Mouse (Mus musculus) neutrophil, adult 5-6 weeks (primary cell): ENCODE results near the gene Zfyve1. TPM values are rescaled to one million over a fixed set of nuclear protein-coding genes. Genes with fewer than 3 reads are reported as not detected.
A peak's percentile ranks its signal among the peaks of the same experiment; 100 is the strongest.
"Not testable (repeated sequence)": the region's sequence is repeated elsewhere in the genome, so short reads cannot be mapped to it uniquely, and the experiment has no call there.

Experiments
- ATAC-seq: fragments of 151-379, 151-347 bp; 2 replicates; pipeline ENCODE4 v1.8.0; 2017; ENCODE audit warnings: mild to moderate bottlenecking, moderate TSS enrichment; ENCODE audit not compliant: insufficient number of reproducible peaks, poor library complexity, low FRiP score, severe bottlenecking; ENCODE audit errors: extremely low read depth
- total RNA-seq: library from RNA; stranded (forward); fragments of 200-1000 nt; gene quantifications from 2 replicates; pipeline ENCODE4 v1.2.3, GENCODE M21; 2017

Zfyve1 gene
- total RNA-seq: 32.2 and 39.3 TPM in 2 replicates

GRCm38 (mm10) chr12:83597025-83597501 lies at the start of gene Zfyve1:
Zfyve1 (minus strand) TSS chr12:83597222.
- peak; percentile 92 for ATAC-seq

- ATAC-seq: no peak
Observed at GRCm38 (mm10) chr12:83643116-83643515, 46.1 kb upstream of the Zfyve1 start.

DNA sequence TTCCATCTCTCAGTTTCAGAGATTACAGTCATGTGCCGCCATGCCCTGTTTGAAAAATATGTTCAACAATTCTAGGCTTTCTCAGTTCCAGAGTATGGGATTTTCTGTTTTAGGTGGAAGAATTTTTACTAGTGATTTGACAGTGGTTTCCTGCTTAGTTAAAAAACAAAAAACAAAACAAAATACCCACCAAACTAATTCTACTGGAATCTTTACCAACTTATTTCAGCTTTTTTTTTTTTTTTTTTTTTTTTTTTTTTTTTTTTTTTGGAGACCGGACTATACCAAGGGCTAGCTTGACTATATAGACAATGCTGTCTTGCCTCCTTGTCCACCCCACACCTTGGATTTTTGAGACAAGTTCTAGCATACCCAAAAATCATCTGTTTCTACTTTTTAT lies 44.2 kb upstream of the Zfyve1 start:
- ATAC-seq: no peak

DNA sequence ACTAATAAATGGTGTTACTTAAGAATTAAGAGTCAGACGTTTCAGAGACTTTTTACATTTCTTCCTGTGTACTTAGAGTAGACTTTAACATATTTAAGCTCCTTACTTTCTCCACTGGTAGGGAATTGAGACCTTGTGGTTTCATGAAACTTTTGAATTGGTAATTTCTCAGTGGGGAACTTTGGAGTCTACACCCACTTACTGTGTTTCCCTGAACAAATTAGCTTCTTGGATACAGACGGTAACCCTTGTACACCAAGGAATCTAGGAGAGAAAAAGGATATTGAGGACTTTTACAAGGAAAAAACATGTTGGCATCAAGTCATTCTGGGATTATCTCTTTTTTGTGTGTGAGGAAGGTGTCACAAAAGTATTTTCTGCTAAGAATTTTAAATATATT lies 36.8 kb upstream of the Zfyve1 start:
- no peak for ATAC-seq

GRCm38 (mm10) chr12:83632680-83633025 lies 35.6 kb upstream of the Zfyve1 start:
- ATAC-seq: no peak

DNA sequence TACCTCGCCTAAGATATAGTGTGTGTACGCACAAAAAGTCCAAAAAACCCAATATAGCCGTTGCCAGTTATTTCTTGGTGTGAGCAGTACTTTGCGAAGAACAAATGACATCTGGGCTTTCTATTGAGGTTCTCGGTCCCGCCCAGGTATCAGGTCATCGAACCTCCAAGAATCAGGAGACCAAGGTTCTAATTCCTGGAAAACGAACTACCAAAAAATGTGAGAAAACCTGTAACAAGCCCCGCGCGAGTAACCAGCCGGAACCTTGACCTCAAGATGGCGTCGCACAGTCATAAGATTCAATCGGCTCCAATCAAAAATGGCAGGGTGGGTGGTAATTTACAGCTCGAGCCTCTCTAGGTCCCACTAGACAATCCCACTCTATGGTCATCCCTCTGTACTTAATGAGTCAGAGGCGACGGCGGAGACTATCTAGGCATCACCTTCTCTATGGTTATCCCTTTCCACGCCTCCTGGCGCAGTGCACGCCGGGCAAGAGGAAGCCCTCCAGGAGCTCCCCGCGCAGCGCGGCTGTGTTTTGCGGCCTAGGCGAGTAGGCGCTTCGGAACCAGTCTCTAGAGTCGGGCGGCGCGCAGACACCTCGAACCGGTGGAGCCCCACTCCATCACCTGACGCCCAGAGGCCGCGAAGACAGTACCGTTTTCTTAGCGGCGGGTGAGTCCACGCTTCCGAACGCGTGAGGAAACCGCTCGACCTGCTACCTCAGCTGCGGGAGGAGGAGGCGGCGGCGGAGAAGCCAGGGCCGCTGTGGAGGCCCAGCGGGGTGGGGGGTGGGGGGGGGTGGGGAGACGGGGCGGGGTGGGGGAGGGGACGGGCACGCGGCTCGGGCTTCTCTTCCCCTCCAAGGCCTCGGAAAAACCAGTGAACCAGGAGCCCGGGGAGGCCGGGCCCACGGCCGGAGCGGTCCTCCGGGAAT lies 35.0 kb upstream of the Zfyve1 start:
- peak; percentile 100 for ATAC-seq

DNA sequence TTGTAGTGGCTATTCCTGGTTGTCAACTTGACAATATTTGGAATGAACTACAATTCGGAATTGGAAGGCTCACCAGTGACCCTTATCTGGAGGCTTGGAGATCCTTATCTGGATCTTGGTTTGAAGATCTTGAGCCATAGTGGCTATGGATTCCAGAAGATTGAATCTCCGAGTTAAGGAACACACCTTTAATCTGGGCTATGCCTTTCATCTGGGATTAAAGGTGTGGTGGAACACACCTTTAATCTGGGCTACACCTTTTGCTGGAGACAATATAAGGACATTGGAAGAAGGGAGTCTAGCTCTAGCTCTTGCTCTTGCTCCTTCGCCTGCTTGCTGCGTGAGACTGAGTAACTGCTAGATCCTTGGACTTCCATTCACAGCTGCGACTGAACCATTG lies 33.9 kb upstream of the Zfyve1 start, which contains the start of gene Rbm25:
Gene Rbm25, plus strand, starts transcription at position 301 of the 400 bp plus-strand sequence.
- ATAC-seq: not testable (repeated sequence)

DNA sequence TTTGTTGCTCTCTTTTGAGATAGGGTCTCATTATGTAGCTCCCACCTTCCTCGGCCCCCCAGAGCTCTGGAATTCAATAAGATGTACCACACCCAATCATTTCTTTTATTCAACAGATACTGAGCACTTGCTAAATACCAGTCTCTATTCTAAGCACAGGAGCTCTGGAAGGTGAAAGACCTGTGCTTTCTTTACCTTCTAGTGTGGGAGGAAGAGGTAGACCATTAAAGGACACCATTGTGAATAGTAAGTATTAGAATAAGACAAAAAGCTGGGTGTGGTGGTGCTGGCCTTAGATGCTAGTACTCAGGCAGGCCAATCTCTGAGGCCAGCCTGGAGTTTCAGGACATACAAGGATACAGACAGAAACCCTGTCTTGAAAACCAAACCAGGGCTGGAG lies 27.3 kb upstream of the Zfyve1 start:
- no peak for ATAC-seq

DNA sequence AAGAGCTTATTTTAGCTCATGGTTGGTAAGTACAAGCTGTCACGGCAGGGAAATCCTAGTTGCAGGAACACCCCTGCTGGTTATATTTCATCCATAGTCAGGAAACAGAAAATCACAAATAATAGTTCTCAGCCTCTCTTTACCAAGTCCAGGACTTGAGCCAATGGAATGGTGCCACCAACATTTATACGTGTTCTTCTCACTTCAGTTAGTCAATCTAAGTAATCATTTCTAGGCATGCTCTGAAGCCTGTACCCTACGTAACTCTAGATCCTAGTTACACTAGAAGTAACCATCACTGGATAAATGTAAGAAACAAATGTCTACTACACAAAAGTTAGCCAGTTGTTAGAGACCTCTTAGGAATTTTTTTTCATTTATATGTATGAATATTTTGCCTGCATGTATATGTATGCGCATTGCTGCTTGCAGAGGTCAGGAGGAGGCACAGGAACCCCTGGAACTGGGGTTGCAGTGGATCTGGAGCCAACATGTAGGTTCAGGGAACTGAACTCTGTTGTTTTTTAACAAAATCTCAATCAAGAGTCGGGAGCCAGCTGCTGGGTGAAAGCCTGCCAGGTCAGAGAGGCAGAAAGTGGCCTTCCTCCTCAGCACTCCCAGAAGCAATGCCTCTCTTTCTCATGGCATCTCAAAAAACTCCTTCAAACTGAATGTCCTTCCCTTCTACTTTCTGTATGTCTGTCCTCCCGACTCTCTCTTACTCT lies 25.2 kb upstream of the Zfyve1 start:
- ATAC-seq: no peak

GRCm38 (mm10) chr12:83620694-83621093 lies 23.7 kb upstream of the Zfyve1 start:
- 0 out of 2 replicates have a peak, but pooled peaks have one; percentile 16 for ATAC-seq

DNA sequence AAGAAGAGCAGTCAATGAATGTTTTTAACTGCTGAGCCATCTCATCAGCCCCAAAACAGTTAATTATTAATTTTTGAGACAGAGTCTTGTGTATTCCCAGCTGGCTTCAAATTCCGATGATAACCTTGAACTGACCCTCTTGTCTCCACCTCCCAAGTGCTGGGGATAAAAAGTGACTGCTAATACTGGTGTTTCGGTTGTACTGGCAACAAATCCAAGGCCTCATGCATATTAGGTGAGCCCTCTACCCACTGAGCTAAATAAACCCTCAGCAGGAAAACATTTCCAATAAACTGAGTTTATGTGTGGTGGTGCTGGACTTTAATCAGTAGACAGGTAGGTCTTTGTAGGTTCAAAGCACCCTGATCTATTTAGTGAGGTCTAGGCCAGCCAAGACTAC lies 22.0 kb upstream of the Zfyve1 start:
- ATAC-seq: no peak

DNA sequence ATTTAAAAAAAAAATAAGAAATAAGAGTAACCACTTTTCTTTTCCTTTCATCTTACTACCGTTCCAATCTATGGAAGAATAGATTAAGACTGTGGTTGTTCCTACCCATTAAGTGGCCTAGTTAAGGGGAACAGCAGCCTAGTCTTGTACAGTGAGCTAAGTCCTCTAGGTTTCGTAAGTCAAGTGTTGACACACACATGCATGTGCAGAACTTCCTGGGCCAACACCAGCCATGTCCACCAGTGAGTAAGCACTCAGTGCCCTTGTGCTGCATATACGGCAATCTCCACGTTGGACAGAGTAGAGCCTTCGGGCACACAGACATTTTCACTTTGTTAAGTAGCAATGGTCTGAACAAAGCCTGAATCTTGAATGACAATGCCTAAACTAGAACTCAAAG lies 20.2 kb upstream of the Zfyve1 start:
- peak; percentile 69; the same call in 1 of the 2 replicates for ATAC-seq

DNA sequence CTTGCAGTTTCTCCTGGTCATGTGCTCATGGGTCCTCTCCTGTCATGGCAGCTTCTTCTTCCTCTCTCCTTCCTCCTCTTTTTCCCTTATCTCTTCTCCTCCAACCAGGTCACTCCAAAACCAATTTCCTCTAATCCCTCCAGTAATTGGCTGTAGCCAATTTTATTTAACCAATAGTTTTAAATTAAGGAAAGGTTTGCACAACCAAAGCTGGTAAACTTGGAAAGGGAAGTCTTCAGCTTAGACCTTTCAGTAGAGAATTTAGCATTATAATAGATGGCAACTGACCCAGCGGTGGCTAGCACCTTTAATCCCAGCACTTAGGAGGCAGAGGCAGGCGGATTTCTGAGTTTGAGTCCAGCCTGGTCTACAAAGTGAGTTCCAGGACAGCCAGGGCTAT lies 9.4 kb upstream of the Zfyve1 start:
- not testable (repeated sequence) for ATAC-seq

GRCm38 (mm10) chr12:83602285-83602684 lies 5.3 kb upstream of the Zfyve1 start:
- ATAC-seq: no peak

- ATAC-seq: no peak
Observed at GRCm38 (mm10) chr12:83597881-83598280, 859 bp upstream of the Zfyve1 start.

DNA sequence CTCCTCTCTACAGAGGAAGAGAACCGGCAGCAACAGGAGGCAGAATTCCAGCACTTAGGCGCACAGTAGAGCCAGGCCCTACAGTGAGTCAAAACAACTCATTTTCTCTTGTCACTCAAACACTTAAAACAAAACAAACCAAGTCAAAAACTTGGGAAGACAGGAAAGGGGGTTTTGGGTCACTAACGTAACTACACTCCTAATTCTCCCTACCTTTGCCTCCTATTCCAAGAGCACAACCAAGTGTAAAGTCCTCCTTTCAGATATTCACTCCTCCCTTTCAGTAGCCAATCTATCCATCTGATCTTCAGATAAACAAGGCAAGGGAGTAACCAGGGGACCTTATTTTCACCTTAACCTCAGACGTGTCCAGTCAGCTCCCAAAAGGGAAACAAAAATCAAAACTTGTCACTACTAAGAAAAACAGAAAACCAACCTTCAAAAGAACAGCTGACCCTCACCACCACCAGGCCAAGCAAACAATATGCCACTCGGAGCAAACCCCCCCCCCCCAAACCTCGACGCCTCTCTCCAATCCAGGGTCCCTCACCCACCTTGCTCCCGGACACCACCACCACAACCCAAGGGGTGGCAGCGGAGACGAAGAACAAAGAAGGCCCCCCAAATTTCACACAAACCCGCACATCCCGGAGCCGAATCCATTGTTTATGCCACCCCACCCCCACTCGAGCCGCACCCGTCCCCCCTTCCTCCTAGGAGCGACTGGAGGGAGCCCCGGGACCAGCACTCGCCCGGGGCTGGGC lies 649 bp downstream of the Zfyve1 start:
- no peak for ATAC-seq

GRCm38 (mm10) chr12:83594454-83595040 lies 2.5 kb downstream of the Zfyve1 start:
- no peak for ATAC-seq

DNA sequence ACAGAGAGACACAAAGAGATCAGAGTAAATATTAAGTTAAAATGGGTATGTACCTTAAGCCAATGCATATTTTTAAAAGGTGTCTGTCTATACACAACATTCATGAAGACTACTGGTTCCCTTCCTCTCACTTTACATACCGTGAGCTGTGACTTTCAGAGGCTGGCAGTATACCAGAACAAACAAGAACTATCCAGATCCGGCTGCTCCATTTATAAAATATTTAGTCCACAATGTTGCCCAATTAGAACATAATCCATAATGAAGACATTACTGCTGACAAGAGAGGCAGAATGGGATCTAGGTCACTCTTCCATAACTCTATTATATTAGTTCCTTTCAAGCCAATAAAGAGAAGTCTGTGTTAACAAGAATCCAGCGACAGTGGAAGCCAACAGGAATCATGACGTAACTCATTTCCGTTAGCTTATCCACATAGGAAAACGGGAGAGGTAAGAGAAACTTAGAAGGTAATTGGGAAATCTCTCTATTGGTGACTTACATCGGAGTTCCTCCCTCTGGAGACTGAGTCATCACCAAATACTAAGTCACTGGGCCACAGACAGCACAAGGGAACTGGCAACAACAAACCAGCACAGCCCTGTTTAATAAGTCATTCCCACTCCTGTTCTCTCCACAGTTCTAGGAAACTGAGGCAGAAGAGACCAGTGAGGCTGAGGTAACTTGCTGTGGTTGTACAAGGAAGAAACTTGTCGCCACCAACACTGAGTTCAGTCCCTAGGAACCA lies 5.1 kb downstream of the Zfyve1 start:
- no peak for ATAC-seq
